Mouse (Mus musculus) kidney, adult 2 months (tissue): Measurements from ENCODE around the gene Gngt2.

Source experiments
- CTCF ChIP-seq: fragments of 200-500 bp; conservative IDR thresholded peaks from 2 replicates; pipeline ENCODE4 v1.5.1; 2011; ENCODE audit warnings: low read depth, mild to moderate bottlenecking, control low read depth, low read length, moderate library complexity, mixed read lengths; ENCODE audit not compliant: insufficient read depth, insufficient read length
- POLR2A ChIP-seq: fragments of 200-500 bp; IDR thresholded peaks from one replicate; pipeline ENCODE4 v1.6.1; 2011; ENCODE audit warnings: low read depth, low read length, control low read depth

GRCm38 (mm10) chr11:95826317-95827167 is 10.5 kb upstream of the Gngt2 start:
- TF ChIP-seq CTCF, result no peak
- TF ChIP-seq POLR2A, result no peak
